7 mouse cellular contexts compared by ENCODE assay signal in the genomic region with DNA sequence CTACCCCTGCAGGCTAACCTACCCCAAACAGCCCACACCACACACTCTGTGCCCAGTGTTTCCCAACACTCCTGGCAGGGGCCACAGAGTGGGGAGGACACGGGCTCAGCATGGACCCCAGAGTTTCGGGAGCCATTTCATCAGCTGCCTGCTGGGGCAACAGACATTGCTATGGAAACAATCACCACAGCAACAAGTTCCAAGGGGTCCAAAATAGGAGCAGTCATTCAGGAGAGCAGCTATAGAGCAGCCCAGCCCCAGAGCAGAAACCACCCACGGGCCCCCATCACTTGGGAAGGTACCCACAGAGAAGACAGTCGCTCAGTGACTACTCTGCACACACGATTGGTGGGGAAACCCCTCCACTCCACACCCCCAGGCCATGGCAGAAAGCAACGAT.
A peak's percentile ranks its signal among the peaks of the same experiment; 100 is the strongest.
DNase-seq lines count a peak whose midpoint lies in the region; ATAC-seq and TF ChIP-seq lines count a peak whose summit lies in the region.

No protein-coding gene starts in this region.

- ATAC-seq in embryonic facial prominence, embryonic 15.5 days (ENCODE audit: insufficient number of reproducible peaks, low FRiP score, low TSS enrichment, low read depth) = no peak
- peak; percentile 42; the same call in 1 of the 2 replicates for ATAC-seq in neural tube, embryonic 12.5 days (ENCODE audit: low FRiP score, low read depth)

- no peak overlapping the region for H3K4me3 ChIP-seq in lung, adult 2 months (replicated peaks; ENCODE audit: extremely low read depth, low read depth, low read length)
- H3K4me3 ChIP-seq in embryonic facial prominence, embryonic 15.5 days (replicated peaks) = no peak overlapping the region
- H3K4me3 ChIP-seq in neural tube, embryonic 12.5 days = no peak overlapping the region

- peak overlapping the region; percentile 90 for H3K27ac ChIP-seq in embryonic facial prominence, embryonic 15.5 days (replicated peaks)
- no peak overlapping the region for H3K27ac ChIP-seq in neural tube, embryonic 12.5 days

- TF ChIP-seq CTCF in lung, adult 2 months (IDR thresholded peaks at IDR 0.05; ENCODE audit: insufficient read depth, low read length) = no peak

- H3K27me3 ChIP-seq in embryonic facial prominence, embryonic 15.5 days = no peaks in the 10 kb centered on the region
- no peaks in the 10 kb centered on the region for H3K27me3 ChIP-seq in neural tube, embryonic 12.5 days (replicated peaks)

- no peak for TF ChIP-seq POLR2A in lung, adult 2 months (IDR thresholded peaks at IDR 0.05; ENCODE audit: borderline replicate concordance, extremely low read depth, low read depth, low read length)

- H3K4me2 ChIP-seq in embryonic facial prominence, embryonic 15.5 days (replicated peaks) = 0 out of 2 replicates have a peak overlapping the region, but pooled peaks have one; percentile 1
- H3K4me2 ChIP-seq in neural tube, embryonic 12.5 days (replicated peaks) = peak overlapping the region; percentile 41

- peaks cover 12% of the 10 kb centered on the region; the same call in 1 of the 2 replicates for H3K36me3 ChIP-seq in embryonic facial prominence, embryonic 15.5 days
- H3K36me3 ChIP-seq in neural tube, embryonic 12.5 days = peaks cover 10% of the 10 kb centered on the region; the same call in 1 of the 2 replicates

- 25% methylated on average over 6 of the region's 6 CpGs for WGBS in lung, adult 2 months
- WGBS in embryonic facial prominence, embryonic 15.5 days = 17% methylated on average over 6 of the region's 6 CpGs
- 17% methylated on average over 6 of the region's 6 CpGs for WGBS in neural tube, embryonic 12.5 days

- H3K9me3 ChIP-seq in embryonic facial prominence, embryonic 15.5 days (replicated peaks) = no peaks in the 10 kb centered on the region
- 0 out of 2 replicates have a peak, but pooled peaks cover 4% of the 10 kb centered on the region for H3K9me3 ChIP-seq in neural tube, embryonic 12.5 days

- DNase-seq in lung, adult 2 months = peak; percentile 36
- no peak for DNase-seq in lung, postnatal 36 days
- peak; percentile 56 to 66 for DNase-seq in heart, postnatal 36 days
- peak; percentile 60 to 69 for DNase-seq in left cerebral cortex, postnatal 36 days (ENCODE audit: low spot score in 2 of 2)
- DNase-seq in urinary bladder, adult 2 months (ENCODE audit: low spot score) = no peak

- intact Hi-C loops in heart, postnatal 36 days (cut with DNase I) = no loop called here
- intact Hi-C loops in left cerebral cortex, postnatal 36 days (cut with DNase I) = no loop called here

- H3K4me1 ChIP-seq in lung, adult 2 months (ENCODE audit: control insufficient read depth, insufficient read depth, low read length) = peaks cover 63% of the 10 kb centered on the region
- peaks cover 74% of the 10 kb centered on the region for H3K4me1 ChIP-seq in embryonic facial prominence, embryonic 15.5 days
- peaks cover 64% of the 10 kb centered on the region for H3K4me1 ChIP-seq in neural tube, embryonic 12.5 days

- H3K9ac ChIP-seq in embryonic facial prominence, embryonic 15.5 days = no peak overlapping the region
- H3K9ac ChIP-seq in neural tube, embryonic 12.5 days = peak overlapping the region; percentile 17; the same call in 1 of the 2 replicates

Comparison
In these comparisons a context has a peak if more than half of its experiments do, and no peak if none do; other contexts are left out.
1. DNase-seq: peak in lung, adult 2 months (single experiment), heart, postnatal 36 days (2 of 2) and left cerebral cortex, postnatal 36 days (2 of 2); none in lung, postnatal 36 days (single experiment) and urinary bladder, adult 2 months (single experiment).